Mouse (Mus musculus) adrenal gland, postnatal 25 days (tissue): ENCODE measurements around the gene Setd1a. TPM values are rescaled to one million over a fixed set of nuclear protein-coding genes. Genes with fewer than 3 reads are reported as not detected.
"Not testable (repeated sequence)": the region's sequence is repeated elsewhere in the genome, so short reads cannot be mapped to it uniquely, and the experiment has no call there.

ENCODE experiments used
- DNase-seq: peaks from one replicate; pipeline ENCODE4 v3.0.0; 2021; ENCODE audit warnings: mixed read lengths
- total RNA-seq: library from RNA; stranded (reverse); gene quantifications from 2 replicates; pipeline ENCODE4 v1.2.3, GENCODE M21; 2021

The Setd1a gene
- total RNA-seq, 1 experiment from 2014 or later = 49.8 TPM

DNA sequence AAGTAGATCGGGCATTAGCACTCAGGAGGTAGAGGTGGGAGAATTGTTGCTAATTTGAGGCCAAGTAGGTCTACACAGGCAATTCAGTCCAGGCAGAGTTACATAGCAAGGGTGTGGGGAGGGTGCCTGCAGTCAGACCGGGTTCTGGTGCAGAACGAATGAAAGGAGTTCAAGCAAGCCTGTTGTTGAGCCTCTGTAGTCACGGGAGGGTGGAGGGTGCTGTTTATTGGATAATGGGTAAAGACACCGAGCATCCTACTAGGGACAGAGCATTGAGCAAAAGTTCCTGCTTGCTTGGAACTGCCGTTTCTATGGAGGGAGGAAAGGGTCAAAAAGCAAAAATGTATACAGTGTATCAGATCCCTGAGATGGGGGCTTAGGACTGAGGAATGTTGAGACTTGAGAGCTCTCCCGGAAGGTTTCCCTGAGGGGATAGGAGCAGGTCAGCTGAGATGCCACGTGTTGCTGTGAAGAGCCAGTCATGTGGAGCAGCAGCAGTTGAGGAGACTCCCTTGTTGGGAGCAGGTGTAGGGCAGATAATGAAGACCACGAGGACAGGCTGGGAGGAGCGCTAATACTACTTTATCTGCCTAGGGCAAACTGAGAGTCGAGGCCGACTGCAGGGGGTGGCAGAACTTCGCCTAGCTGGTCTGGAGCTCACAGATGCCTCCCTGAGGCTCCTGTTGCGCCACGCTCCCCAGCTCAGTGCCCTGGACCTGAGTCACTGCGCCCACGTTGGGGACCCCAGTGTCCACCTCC is 9.4 kb upstream of the Setd1a start:
- DNase-seq = no peak

DNA sequence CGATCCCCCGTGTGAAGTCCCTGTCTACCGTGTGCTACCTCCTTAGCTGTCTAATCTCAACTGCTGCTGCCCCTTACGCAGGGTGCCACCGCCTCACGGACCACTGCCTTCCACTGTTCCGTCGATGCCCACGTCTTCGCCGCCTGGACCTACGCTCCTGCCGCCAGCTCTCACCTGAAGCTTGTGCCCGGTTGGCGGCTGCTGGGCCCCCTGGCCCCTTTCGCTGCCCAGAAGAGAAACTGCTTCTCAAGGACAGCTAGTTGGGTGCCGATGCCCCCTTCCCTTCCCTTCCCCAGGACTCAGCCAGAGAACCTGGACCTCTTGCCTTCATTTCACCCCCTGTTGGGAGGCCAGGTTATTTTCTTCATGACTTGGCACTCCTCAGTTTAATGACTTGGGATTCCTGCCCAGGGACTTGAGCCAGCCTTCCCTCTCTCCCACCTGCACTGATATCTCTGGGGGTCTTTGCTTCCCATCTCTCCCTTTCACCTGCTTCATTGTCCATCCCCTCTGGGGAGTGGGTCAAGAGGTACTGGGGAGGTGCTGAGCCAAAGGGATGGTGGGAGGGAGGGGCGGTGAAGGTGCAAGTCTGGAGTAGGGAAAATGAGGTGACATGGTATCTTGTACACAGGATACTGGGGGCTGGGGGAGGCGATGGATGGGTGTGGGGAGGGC is 8.7 kb upstream of the Setd1a start:
- DNase-seq = no peak

DNA sequence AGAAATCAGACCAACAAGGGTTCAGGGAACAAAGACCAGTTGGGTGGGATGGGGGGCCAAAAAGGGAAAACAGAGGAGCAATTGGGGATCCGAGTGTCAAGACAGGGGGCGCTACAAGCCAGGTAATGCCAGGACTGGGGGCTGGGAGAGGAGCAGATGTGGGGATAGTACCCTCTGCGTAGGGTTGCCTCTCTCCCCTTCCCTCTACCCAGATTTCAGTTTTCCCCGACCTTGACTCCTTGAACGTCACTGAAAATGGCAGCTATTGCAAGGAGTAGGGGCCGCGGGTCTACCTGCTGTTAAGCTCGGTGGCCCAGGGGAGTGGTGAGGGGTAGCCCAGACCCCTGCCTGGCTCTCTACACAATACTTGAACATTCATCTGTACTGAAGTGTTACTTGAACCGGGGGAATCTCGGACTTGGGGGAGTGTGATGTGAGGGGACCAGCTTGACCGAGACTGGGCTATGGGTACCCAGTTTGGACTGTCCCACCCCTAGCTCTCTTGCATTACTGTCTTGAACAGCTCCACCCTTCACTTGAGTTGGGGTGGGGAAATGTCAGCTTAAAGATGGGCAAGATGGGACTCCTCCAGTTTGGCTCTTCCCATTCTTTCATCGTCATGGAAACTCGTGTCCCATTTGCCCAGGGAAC is 8.0 kb upstream of the Setd1a start:
- DNase-seq = no peak

DNA sequence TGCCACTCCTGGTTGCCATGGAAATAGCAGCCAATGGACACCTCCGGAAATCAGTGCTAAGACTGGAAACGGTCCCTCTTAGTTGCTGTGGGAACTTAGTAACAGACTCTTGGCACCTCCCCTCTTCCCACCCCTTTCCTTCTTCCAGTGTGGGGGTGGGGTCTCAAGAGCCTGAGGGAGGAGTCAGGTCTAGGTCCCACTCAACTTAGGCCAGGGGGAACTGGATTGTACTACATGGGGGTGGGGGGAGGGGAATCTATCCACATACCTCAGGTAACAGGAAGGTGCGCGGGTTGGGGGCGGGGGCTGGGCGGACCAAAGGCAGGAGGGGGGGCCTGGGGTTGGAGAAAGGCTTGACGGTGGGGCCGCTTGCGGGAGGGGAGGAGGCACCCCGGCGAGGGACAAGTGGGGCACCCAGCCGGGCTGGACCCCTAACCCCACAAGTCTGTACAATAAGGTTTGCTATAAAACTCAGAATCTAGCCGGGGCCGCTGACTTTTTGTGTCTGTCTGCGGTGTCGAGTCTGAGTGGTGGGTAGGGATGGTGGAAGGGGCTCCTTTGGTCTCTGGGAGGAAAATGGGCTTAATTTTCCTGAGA is 7.4 kb upstream of the Setd1a start:
- peak; percentile 91 for DNase-seq

DNA sequence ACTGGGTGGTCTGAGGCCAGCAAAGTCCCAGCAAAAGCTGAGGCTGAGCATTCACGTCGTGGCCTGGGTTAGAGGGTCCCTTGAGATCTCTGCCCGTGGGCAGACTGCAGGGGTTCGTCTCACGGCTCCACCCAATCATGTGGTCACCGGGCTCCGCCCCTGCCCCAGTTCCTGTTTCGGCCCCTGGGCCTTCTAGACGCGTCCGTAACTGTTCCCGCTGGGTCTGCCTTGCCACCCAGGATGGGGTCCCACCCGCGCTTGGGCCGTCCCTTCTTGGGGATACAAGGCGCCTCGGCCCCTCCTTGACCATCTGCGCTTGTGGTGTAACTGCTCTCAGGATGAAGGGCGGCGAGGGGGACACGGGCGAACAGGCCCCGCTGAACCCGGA is 6.8 kb upstream of the Setd1a start, which contains the start of gene Orai3:
TSS of gene Orai3 (plus strand) at position 165 of the 388 bp plus-strand sequence.
- peak; percentile 90 for DNase-seq

DNA sequence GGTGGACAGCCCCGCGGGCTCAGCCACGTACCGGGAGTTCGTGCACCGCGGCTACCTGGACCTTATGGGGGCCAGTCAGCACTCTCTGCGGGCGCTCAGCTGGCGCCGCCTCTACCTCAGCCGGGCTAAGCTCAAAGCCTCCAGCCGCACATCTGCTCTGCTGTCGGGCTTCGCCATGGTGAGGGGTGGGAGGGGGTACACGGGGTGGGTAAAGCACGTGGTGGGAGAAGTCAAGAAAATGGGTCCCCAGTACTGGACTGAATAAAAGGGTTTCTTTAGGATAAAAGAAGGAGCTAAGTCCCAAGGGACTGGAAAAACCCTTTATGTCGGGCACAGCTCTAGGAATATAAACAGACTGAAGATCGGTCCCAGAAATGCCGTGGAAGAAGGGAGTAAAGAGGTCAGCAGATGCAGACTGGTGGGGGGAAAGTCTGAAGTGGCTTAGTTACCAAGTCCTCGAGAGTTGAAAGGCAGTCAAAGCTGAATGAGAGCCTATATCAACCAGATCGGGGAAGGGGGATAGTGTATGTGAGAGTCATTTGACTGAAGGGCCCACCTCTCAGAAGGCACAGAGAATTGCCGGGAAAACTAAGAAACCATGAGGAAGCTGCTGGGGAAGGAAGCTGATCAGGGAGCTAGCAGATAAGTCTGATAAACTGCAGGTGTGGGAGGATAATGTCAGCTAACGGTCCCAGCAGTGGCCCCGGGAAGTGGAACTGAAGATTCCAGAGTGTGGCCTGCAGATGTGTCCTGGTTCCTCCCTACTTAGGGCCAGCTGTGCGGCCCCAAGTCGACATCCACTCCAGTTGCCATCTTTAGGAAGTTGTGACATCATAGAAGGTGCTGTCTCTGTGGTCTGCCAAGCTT is 6.2 kb upstream of the Setd1a start:
- DNase-seq = no peak

DNA sequence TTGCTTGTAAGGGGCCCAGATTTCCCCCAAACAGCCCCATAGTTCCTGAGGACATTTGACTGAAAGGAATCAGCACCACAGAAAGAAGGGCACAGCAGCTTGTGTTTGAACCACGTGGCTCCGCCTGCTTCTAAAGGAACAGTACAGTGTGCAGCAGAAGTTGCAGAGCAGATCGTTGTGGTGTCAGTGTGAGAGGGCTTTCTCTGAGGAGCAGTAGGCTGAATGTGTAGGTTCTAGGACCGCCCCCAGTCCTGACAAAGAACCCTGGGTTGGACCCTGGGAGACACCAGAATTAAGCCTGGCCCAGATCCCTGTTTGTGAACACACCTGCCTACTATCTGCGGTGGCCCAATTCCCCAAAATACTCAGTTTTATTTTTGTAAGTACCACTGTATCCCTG is 5.2 kb upstream of the Setd1a start:
- DNase-seq = no peak

DNA sequence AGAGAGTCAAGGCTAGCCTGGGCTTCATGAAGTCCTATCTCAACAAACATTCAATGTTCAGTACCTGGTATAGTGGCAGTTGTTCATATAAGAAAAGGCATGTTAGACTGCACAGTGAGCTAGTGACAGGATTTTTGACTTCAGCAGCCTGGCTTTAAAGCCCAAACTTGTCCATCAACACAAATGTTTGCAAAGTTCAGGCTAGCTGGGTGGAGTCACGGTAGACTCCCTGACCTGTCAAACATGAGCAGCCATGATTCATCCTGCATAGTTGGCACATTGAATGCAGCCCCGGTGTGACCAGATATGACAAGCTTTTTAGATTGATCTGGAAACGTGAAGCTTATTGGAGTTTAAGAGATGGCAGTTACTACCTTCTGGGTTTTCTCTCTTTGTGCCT is 4.4 kb upstream of the Setd1a start:
- DNase-seq = no peak

DNA sequence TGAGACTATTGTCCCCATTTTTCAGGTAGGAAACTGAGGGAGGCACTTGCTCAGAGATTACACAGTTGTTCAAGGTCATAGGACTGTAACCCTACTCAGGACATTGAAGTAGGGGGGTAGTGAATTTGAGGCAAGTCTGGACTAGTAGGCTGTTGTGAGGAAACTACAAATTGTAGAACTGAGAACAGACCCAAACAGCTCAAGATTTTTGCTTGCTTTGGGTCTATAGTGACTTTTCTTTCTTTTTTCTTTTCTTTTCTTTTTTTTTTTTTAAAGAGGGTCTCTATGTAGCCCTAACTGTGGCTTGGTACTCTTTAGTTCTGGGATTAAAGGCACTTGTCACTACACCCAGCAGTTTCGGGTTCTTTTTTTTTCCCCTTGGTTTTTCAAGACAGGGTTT is 3.9 kb upstream of the Setd1a start:
- DNase-seq = no peak

DNA sequence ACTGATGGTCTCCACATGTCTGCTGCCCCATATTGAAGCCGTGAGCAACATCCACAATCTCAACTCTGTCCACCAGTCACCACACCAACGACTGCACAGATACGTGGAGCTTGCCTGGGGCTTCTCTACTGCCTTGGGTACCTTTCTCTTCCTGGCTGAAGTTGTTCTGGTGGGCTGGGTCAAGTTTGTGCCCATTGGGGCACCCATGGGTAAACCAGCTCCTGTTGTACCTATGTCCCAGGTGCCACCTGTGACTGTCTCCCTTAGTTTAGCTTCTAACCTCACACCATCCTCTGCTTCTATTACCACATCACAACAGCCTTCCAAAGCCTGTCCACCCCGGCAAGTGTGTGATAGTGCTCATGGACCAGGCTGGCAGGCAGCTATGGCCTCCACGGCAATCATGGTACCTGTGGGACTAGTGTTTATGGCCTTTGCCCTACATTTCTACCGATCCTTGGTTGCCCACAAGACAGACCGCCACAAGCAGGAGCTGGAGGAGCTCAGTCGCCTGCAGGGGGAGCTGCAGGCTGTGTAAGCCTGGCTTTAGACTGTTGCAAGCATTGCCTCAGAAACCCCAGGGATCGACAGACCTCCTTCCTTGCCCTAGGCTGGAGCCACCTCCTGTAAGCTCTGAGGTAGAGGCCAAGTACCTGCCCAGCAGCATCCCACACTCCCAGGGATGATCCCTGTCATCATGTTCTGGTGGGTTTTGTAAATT is 2.6 kb upstream of the Setd1a start:
- peak; percentile 77 for DNase-seq

DNA sequence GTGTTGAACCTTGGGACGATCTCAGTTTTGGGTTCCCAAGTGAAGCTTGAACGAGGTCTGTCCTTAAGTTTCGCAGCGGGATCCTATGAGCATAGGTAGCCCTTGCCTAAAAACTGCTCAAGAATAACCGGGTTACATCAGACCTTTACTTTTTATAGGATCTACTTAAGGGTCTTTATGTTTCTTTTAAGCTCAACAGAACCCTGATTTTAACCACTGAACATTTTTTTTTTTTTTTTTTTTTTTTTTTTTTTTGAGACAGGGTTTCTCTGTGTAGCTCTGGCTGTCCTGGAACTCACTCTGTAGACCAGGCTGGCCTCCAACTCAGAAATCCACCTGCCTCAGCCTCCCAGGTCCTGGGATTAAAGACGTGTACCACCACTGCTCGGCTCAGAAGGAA is 633 bp upstream of the Setd1a start:
- not testable (repeated sequence) for DNase-seq

DNA sequence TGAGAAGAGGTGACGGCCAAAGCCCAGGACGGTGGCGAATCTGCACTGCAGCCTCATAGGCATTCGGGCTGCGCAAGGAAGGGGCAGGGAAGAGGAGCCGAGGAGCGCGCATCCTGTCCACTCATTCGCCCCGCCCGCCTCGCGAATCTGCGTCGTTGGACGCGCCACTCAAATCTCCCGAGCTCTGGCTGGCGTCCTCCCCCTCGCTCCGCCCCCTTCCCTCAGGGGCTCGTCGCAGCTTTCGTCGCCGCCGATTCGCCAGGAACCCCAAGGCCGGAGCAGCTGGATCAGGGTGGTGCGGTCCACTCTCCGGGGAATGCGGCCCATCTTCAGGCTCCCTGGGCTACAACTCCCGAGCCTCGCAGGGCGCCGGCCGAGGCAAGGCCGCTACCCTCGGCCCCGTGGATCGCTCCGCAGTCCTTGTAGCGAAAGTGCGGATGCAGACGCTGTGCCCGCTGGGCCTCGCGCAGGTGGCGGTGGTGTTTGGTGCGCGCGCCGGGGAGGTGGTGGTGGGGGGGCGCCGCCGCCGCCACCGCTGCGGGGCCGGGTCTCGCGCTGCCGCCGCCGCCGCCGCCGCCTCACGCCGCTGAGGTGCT is 506 bp downstream of the Setd1a start:
- DNase-seq = peak; percentile 96

DNA sequence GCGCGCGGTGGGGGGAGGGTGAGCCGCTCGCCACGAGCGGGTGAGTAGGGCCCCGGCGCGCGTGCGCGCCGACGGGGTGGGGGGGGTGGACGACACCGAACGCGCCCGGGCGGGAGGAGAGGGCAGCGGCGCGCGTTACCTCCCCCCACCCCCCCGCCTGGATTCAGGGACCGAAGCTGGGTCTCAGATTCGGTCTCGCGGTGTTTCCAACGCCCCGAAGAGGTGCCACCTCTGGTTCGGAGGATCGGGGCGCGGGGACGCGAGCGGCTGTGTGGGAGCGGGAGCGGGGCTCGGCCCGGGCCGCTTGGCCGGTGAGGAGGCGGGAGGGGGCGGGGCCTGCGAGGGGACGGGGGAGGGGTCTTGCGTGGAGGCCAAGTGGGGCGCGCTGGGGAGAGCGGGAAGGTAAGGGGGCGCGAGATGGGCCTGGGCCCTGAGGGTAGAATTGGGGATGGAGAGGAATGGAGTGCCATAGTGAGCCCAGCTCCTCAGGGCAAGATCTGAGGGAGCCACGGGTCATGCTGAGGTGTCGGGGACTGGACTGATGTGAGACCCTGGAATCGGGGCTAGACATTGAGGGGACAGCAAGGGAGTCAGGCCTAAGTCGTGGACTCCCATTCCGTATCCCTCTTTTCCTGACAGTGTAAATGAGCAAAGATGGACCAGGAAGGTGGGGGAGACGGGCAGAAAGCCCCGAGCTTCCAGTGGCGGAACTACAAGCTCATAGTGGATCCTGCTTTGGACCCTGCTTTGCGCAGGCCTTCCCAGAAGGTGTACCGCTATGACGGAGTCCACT is 1.2 kb downstream of the Setd1a start:
- peak; percentile 72 for DNase-seq

DNA sequence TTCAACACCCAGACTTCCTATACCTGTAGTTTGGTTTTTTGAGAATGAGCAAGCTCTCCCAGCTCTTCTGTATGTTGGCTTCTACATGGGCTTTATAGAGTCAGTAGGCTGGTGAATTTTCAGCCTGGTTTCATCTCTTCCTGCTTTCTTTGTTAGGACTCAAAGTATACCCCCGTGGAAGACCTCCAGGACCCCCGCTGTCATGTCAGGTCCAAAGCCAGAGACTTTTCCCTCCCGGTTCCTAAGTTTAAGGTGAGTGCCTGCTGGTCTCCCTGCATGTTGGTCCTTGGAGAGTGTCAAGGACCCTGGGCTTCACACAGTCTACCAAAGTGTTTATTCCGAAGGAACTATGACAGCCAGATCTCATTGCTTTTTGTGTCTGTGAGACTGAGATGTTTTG is 1.9 kb downstream of the Setd1a start:
- no peak for DNase-seq

DNA sequence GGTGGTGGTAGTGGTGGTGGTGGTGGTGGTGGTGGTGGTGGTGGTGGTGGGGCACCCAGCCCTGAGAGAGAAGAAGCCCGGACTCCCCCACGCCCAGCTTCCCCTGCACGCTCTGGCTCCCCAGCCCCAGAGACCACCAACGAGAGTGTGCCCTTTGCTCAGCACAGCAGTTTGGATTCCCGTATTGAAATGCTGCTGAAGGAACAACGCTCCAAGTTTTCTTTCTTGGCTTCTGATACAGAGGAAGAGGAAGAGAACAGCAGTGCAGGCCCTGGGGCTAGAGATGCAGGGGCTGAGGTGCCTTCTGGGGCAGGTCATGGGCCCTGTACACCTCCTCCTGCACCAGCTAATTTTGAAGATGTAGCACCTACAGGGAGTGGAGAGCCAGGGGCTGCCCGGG is 8.8 kb downstream of the Setd1a start, which contains the start of gene Gm49388:
TSS of gene Gm49388 (plus strand) at position 301 of the 400 bp plus-strand sequence.
- no peak for DNase-seq

DNA sequence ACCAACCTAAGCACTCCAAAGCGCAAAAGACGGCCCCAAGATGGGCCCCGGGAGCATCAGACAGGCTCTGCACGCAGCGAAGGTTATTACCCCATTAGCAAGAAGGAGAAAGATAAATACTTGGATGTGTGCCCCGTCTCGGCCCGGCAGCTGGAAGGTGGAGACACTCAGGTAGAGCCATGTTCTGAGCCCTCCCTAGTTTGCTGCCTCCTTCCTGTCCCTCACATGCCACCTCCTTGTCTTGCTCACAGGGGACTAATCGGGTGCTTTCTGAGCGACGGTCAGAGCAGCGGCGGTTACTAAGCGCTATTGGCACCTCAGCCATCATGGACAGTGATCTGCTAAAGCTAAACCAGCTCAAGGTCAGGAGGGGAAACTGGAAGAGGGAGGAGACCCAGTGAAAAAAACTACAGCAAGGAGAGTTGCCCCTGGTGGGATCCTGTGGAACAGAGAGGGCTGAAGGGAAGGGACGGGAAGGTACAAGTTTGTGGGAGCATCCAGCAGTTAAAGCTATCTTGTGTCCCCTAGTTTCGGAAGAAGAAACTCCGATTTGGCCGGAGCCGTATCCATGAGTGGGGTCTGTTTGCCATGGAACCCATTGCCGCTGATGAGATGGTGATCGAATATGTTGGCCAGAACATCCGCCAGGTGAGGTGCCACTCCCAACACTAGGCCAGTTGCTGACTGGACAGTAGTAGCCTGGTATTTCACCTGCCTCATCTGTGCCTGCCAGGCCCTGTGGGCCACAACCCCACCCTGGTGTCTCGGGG is 20.8 kb downstream of the Setd1a start:
- no peak for DNase-seq

DNA sequence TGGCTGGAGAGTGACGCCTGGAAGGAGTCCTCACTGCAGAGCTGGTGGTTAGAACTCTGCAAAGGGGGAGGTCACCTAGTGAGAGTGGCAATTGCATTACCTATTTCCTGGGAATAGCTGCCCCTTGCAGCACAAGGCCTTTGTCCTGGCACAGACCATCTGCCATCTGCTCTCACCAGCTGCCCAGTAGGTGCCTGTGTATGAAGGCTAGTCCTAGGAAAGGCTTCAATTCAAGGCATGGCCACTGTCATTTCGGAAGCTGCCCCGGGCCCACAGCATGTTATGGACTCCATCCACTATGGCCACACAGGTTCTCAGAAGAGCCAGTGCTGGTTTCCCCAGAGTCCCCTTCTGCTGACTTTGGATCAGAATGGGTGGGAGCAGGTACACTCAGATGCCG is 22.1 kb downstream of the Setd1a start:
- no peak for DNase-seq

DNA sequence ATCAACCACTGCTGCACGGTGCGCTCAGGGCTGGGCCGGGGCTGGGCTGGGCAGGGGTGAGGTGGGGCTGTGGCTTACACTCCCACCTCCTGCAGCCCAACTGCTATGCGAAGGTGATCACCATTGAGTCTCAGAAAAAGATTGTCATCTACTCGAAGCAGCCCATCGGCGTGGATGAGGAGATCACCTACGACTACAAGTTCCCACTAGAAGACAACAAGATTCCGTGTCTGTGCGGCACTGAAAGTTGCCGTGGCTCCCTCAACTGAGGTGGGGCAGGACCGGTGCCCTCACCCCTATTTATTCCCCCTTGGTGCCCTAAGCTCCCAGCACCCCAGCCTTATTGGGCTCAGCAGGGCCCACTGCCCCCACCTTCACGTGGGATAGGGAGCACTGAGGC is 22.7 kb downstream of the Setd1a start:
- DNase-seq = no peak

DNA sequence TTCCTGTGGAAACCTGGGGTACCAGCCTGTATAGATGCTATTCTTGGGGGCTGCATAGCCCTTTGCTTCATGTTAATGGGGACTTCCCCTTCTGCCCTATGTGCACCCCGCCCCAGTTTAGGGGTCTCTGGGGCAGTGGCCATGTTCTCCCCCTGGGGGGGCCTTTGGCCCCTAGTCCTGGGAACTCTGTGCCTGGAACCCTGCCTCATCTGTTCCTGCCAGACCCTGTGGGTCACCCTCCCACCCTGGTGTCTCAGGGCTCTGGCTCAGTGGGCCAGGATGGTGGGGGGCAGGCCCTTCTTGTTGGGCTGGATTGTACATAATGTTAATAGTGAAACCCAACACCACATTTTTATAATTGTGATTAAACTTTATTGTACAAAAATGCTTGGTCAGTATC is 23.3 kb downstream of the Setd1a start:
- DNase-seq = no peak
